In genomic region chr4:47971861-47972260, GRCm38 (mm10) we compare ENCODE assay signal across 25 mouse cellular contexts.
"Had no signal": no experiment of that assay in that cellular context is flagged by ENCODE, and none has a peak within 500 bp of the region (broad histone marks: within the 10 kb centered on the region; RNA-seq: fewer than 3 reads in every experiment).

No protein-coding gene starts in this region.

- H3K9me3 ChIP-seq: heart, embryonic 10.5 days; heart, embryonic 12.5 days; hindbrain, embryonic 13.5 days; hindbrain, embryonic 15.5 days; kidney, embryonic 15.5 days; limb, embryonic 13.5 days; limb, embryonic 15.5 days; liver, embryonic 12.5 days had no signal

- ATAC-seq: hindbrain, postnatal 0 days; intestine, embryonic 16.5 days; liver, embryonic 12.5 days had no signal

- H3K36me3 ChIP-seq: heart, embryonic 10.5 days; heart, embryonic 12.5 days; hindbrain, embryonic 13.5 days; hindbrain, embryonic 15.5 days; kidney, embryonic 15.5 days; limb, embryonic 13.5 days; limb, embryonic 15.5 days; liver, embryonic 12.5 days had no signal

- H3K4me3 ChIP-seq: gastrocnemius, adult 2 months; heart, embryonic 10.5 days; heart, embryonic 12.5 days; hindbrain, embryonic 13.5 days; hindbrain, embryonic 15.5 days; kidney, embryonic 15.5 days; limb, embryonic 13.5 days; limb, embryonic 15.5 days; liver, embryonic 12.5 days had no signal

- DNase-seq: gastrocnemius, adult 2 months; gastrocnemius, postnatal 10 days; gastrocnemius, postnatal 25 days; heart, adult 18-20 months; heart, postnatal 10 days; heart, postnatal 36 days; kidney, adult 11 months; kidney, adult 2 months; kidney, adult 9 months; kidney, postnatal 14 days; kidney, postnatal 36 days; layer of hippocampus, adult 9-11 months; layer of hippocampus, postnatal 36 days; left cerebral cortex, postnatal 4 days had no signal

- H3K4me2 ChIP-seq: heart, embryonic 12.5 days; hindbrain, embryonic 13.5 days; hindbrain, embryonic 15.5 days; kidney, embryonic 15.5 days; limb, embryonic 13.5 days; limb, embryonic 15.5 days; liver, embryonic 12.5 days had no signal

- H3K27me3 ChIP-seq: heart, embryonic 12.5 days; hindbrain, embryonic 13.5 days; hindbrain, embryonic 15.5 days; kidney, embryonic 15.5 days; limb, embryonic 13.5 days; limb, embryonic 15.5 days; liver, embryonic 12.5 days had no signal

- H3K9ac ChIP-seq: heart, embryonic 12.5 days; hindbrain, embryonic 13.5 days; hindbrain, embryonic 15.5 days; kidney, embryonic 15.5 days; limb, embryonic 13.5 days; limb, embryonic 15.5 days; liver, embryonic 12.5 days had no signal

- H3K4me1 ChIP-seq: heart, embryonic 10.5 days; heart, embryonic 12.5 days; hindbrain, embryonic 13.5 days; hindbrain, embryonic 15.5 days; kidney, embryonic 15.5 days; limb, embryonic 13.5 days; limb, embryonic 15.5 days; liver, embryonic 12.5 days had no signal

- H3K27ac ChIP-seq: gastrocnemius, adult 2 months; heart, embryonic 10.5 days; hindbrain, embryonic 13.5 days; hindbrain, embryonic 15.5 days; hindbrain, postnatal 0 days; kidney, embryonic 15.5 days; kidney, postnatal 0 days; limb, embryonic 13.5 days; limb, embryonic 15.5 days; liver, embryonic 12.5 days had no signal
